Mouse (Mus musculus): Measurements from ENCODE around the gene Dcaf8.

GRCm38 (mm10) chr1:172160508-172160907 lies 12.6 kb downstream of the Dcaf8 start:
- no peak for TF ChIP-seq POLR2A (IDR thresholded peaks at IDR 0.05; ENCODE audit: control insufficient read depth, low read depth, low read length)
- TF ChIP-seq CTCF (IDR thresholded peaks at IDR 0.05; ENCODE audit: control insufficient read depth, insufficient read depth, insufficient replicate concordance, low read depth, low read length): no peak
